Mouse (Mus musculus) gastrocnemius, adult 8-10 months (tissue): ENCODE data around the gene Map2k2. TPM values are rescaled to one million over a fixed set of nuclear protein-coding genes. Genes with fewer than 3 reads are reported as not detected.

Experiments used
- DNase-seq, 2 experiments: peaks; one replicate each; pipeline ENCODE4 v3.0.0; 2022; ENCODE audit warnings: low spot score in 2 of 2
- total RNA-seq, 4 experiments: library from RNA; stranded (reverse); gene quantifications; 2 replicates each; pipeline ENCODE4 v1.2.4; 2022

Map2k2 gene
- total RNA-seq, 4 experiments from 2014 or later, result 197 to 233 (median 208) TPM

GRCm38 (mm10) chr10:81094931-81095678 is 10.6 kb upstream of the Map2k2 start:
- no peak for DNase-seq

GRCm38 (mm10) chr10:81106113-81106721 is 502 bp downstream of the Map2k2 start:
- peak; percentile 83 to 86 for DNase-seq

- no peak for DNase-seq
Observed at GRCm38 (mm10) chr10:81112946-81113345, 7.2 kb downstream of the Map2k2 start.

- no peak for DNase-seq
Observed at GRCm38 (mm10) chr10:81119625-81120024, 13.9 kb downstream of the Map2k2 start.

GRCm38 (mm10) chr10:81120650-81121049 is 14.9 kb downstream of the Map2k2 start:
- no peak for DNase-seq

- no peak for DNase-seq
Observed at GRCm38 (mm10) chr10:81122889-81123288, 17.2 kb downstream of the Map2k2 start.

- no peak for DNase-seq
Observed at GRCm38 (mm10) chr10:81123500-81123899, 17.8 kb downstream of the Map2k2 start.

GRCm38 (mm10) chr10:81134181-81134587 is 28.5 kb downstream of the Map2k2 start:
- peak; percentile 57 for DNase-seq

GRCm38 (mm10) chr10:81134966-81135681 is 29.4 kb downstream of the Map2k2 start, which contains the start of gene Zbtb7a:
Zbtb7a (plus strand) TSS chr10:81135220.
- no peak for DNase-seq

- peak; percentile 55 to 61 for DNase-seq
Observed at GRCm38 (mm10) chr10:81135831-81136705, 30.4 kb downstream of the Map2k2 start.

- peak; percentile 83 to 86 for DNase-seq
Observed at GRCm38 (mm10) chr10:81136706-81137231, 31.1 kb downstream of the Map2k2 start.

- peak; percentile 98 for DNase-seq
Observed at GRCm38 (mm10) chr10:81137252-81138130, 31.8 kb downstream of the Map2k2 start.

- DNase-seq, result peak in 1 of 2 experiments; percentile 47
Observed at GRCm38 (mm10) chr10:81138131-81138782, 32.5 kb downstream of the Map2k2 start.

GRCm38 (mm10) chr10:81138821-81139528 is 33.3 kb downstream of the Map2k2 start:
- no peak for DNase-seq

- DNase-seq, result no peak
Observed at GRCm38 (mm10) chr10:81139529-81139846, 33.8 kb downstream of the Map2k2 start.

GRCm38 (mm10) chr10:81140005-81140404 is 34.3 kb downstream of the Map2k2 start:
- no peak for DNase-seq

- no peak for DNase-seq
Observed at GRCm38 (mm10) chr10:81140717-81141454, 35.2 kb downstream of the Map2k2 start.
